Comparison of ENCODE assay signal across 27 mouse cellular contexts in genomic region chr17:12678261-12678660, GRCm38 (mm10). TPM values are rescaled to one million over a fixed set of nuclear protein-coding genes. Genes with fewer than 3 reads are reported as not detected.
A peak's percentile ranks its signal among the peaks of the same experiment; 100 is the strongest.
DNase-seq lines count a peak whose midpoint lies in the region; ATAC-seq and TF ChIP-seq lines count a peak whose summit lies in the region.
"Had no signal": no experiment of that assay in that cellular context is flagged by ENCODE, and none has a peak within 500 bp of the region (broad histone marks: within the 10 kb centered on the region; RNA-seq: fewer than 3 reads in every experiment).

No protein-coding gene starts in this region.

- no peak for TF ChIP-seq CTCF in kidney, postnatal 0 days (IDR thresholded peaks at IDR 0.05; ENCODE audit: low read depth)
- no peak for TF ChIP-seq CTCF in liver, adult 2 months (IDR thresholded peaks at IDR 0.05; ENCODE audit: low read depth, low read length)

- no peak overlapping the region for H3K9ac ChIP-seq in kidney, postnatal 0 days (ENCODE audit: low read depth, low read length)
- H3K9ac ChIP-seq in liver, adult 2 months (ENCODE audit: low read depth, low read length) = no peak overlapping the region
- H3K9ac ChIP-seq in liver, embryonic 12.5 days = no peak overlapping the region
- H3K9ac ChIP-seq: embryonic facial prominence, embryonic 13.5 days; embryonic facial prominence, embryonic 15.5 days; forebrain, embryonic 12.5 days had no signal

- peak; percentile 26 to 75 for DNase-seq in kidney, adult 8-10 months
- no peak for DNase-seq in kidney, postnatal 10 days
- no peak for DNase-seq in kidney, postnatal 0 days (ENCODE audit: low spot score)
- DNase-seq in kidney, adult 11 months = no peak
- peak; percentile 76 for DNase-seq in liver, adult 2 months (ENCODE audit: extremely low read depth, low read depth, low spot score)
- DNase-seq: adrenal gland, adult 2 months; adrenal gland, postnatal 10 days; adrenal gland, postnatal 25 days; cerebellum, adult 11 months; cerebellum, adult 18-20 months; cerebellum, adult 8-10 months; cerebellum, adult 9-11 months; cerebellum, postnatal 14 days; cerebellum, postnatal 36 days; embryo, embryonic 11 days had no signal

- no peaks in the 10 kb centered on the region for H3K27me3 ChIP-seq in kidney, postnatal 0 days (ENCODE audit: insufficient read depth, low read length)
- H3K27me3 ChIP-seq in liver, adult 2 months (ENCODE audit: control insufficient read depth, insufficient read depth, low read length) = no peaks in the 10 kb centered on the region
- no peaks in the 10 kb centered on the region for H3K27me3 ChIP-seq in liver, embryonic 12.5 days (replicated peaks)
- H3K27me3 ChIP-seq: embryonic facial prominence, embryonic 13.5 days; embryonic facial prominence, embryonic 15.5 days; forebrain, embryonic 12.5 days had no signal

- ATAC-seq in kidney, postnatal 0 days (replicated peaks; ENCODE audit: low FRiP score, low read depth) = no peak
- ATAC-seq in liver, embryonic 12.5 days = no peak
- ATAC-seq: forebrain, embryonic 14.5 days had no signal

- 0 out of 2 replicates have a peak overlapping the region, but pooled peaks have one; percentile 34 for H3K27ac ChIP-seq in kidney, postnatal 0 days
- H3K27ac ChIP-seq in liver, adult 2 months (replicated peaks; ENCODE audit: insufficient read depth, low read depth, low read length) = no peak overlapping the region
- H3K27ac ChIP-seq in liver, embryonic 12.5 days = no peak overlapping the region
- H3K27ac ChIP-seq: embryonic facial prominence, embryonic 13.5 days; embryonic facial prominence, embryonic 15.5 days; forebrain, embryonic 10.5 days; forebrain, embryonic 12.5 days had no signal

- no peak overlapping the region for H3K4me2 ChIP-seq in kidney, postnatal 0 days (ENCODE audit: low read length)
- no peak overlapping the region for H3K4me2 ChIP-seq in liver, embryonic 12.5 days
- H3K4me2 ChIP-seq: embryonic facial prominence, embryonic 13.5 days; embryonic facial prominence, embryonic 15.5 days; forebrain, embryonic 12.5 days had no signal

- H3K9me3 ChIP-seq in kidney, postnatal 0 days (replicated peaks; ENCODE audit: low read length) = no peaks in the 10 kb centered on the region
- no peaks in the 10 kb centered on the region for H3K9me3 ChIP-seq in liver, embryonic 12.5 days (replicated peaks)
- H3K9me3 ChIP-seq: embryonic facial prominence, embryonic 13.5 days; embryonic facial prominence, embryonic 15.5 days; forebrain, embryonic 12.5 days had no signal

- no peak overlapping the region for H3K4me3 ChIP-seq in kidney, postnatal 0 days (replicated peaks; ENCODE audit: low read depth, low read length)
- H3K4me3 ChIP-seq in liver, adult 2 months (ENCODE audit: insufficient read depth, low read depth, low read length) = no peak overlapping the region
- no peak overlapping the region for H3K4me3 ChIP-seq in liver, embryonic 12.5 days
- H3K4me3 ChIP-seq: embryonic facial prominence, embryonic 13.5 days; embryonic facial prominence, embryonic 15.5 days; erythroblast, embryonic 14.5 days; forebrain, embryonic 10.5 days; forebrain, embryonic 12.5 days had no signal

- H3K36me3 ChIP-seq in kidney, postnatal 0 days (ENCODE audit: insufficient read depth, low read length) = no peaks in the 10 kb centered on the region
- H3K36me3 ChIP-seq in liver, adult 2 months (ENCODE audit: control insufficient read depth, insufficient read depth, low read length) = no peaks in the 10 kb centered on the region
- peaks cover 10% of the 10 kb centered on the region; the same call in 1 of the 2 replicates for H3K36me3 ChIP-seq in liver, embryonic 12.5 days

- H3K79me2 ChIP-seq in liver, adult 2 months (ENCODE audit: control insufficient read depth, insufficient read depth, low read length) = peaks cover 17% of the 10 kb centered on the region; the same call in 1 of the 2 replicates

- H3K4me1 ChIP-seq in kidney, postnatal 0 days (replicated peaks; ENCODE audit: insufficient read depth, low read length) = no peaks in the 10 kb centered on the region
- H3K4me1 ChIP-seq in liver, adult 2 months (ENCODE audit: control insufficient read depth, insufficient read depth, low read length) = peaks cover 21% of the 10 kb centered on the region; the same call in 1 of the 2 replicates
- H3K4me1 ChIP-seq in liver, embryonic 12.5 days = no peaks in the 10 kb centered on the region
- H3K4me1 ChIP-seq: embryonic facial prominence, embryonic 13.5 days; embryonic facial prominence, embryonic 15.5 days; forebrain, embryonic 10.5 days; forebrain, embryonic 12.5 days had no signal

- no peak for TF ChIP-seq POLR2A in liver, adult 2 months (IDR thresholded peaks at IDR 0.05; ENCODE audit: extremely low read depth, insufficient read depth, low read length)

RNA-seq across cellular contexts. Expression of gene Slc22a1, which starts 2.6 kb away (rescaled TPM):
- 57.4 and 70.3 TPM in 2 replicates for polyA plus RNA-seq in kidney, postnatal 0 days (2015; fragmentation: Nextera tagmentation; extraction: Ambion mirVana)
- total RNA-seq in liver, adult 2 months (2014; rRNA removed) = 311 and 487 TPM in 2 replicates
- 527 and 571 TPM in 2 replicates for polyA plus RNA-seq in liver, adult 2 months (2012; rRNA removed)
- polyA plus RNA-seq in liver, embryonic 12.5 days (2016; fragmentation: Nextera tagmentation; extraction: Ambion mirVana) = not detected in 2 replicates
- total RNA-seq: adrenal gland, postnatal 25 days; common myeloid progenitor, adult 5-6 weeks; MEL had no signal
- polyA plus RNA-seq: brain, embryonic 14.5 days; C2C12; embryonic facial prominence, embryonic 11.5 days; erythroblast, embryonic 14.5 days; forebrain, embryonic 10.5 days; forebrain, embryonic 14.5 days had no signal

Comparison
In these comparisons a context has a peak if more than half of its experiments do, and no peak if none do; other contexts are left out.
1. DNase-seq: peak in kidney, adult 8-10 months (2 of 2) and liver, adult 2 months (single experiment); none in kidney, postnatal 10 days (single experiment), kidney, postnatal 0 days (single experiment) and kidney, adult 11 months (single experiment).
2. RNA of gene Slc22a1, which starts 2.6 kb away (polyA plus RNA-seq): 527 to 571 TPM in liver, adult 2 months and 57.4 to 70.3 TPM in kidney, postnatal 0 days; not detected in liver, embryonic 12.5 days; every median in the first group is over 10 times any median in the second.